Mouse (Mus musculus) adrenal gland, adult 18-20 months (tissue): ENCODE results near the gene Tmem59. TPM values are rescaled to one million over a fixed set of nuclear protein-coding genes. Genes with fewer than 3 reads are reported as not detected.

Experiments used
- DNase-seq, 2 experiments: peaks; one replicate each; pipeline ENCODE4 v3.0.0; 2021 to 2022; ENCODE audit warnings: low spot score in 2 of 2
- total RNA-seq, 2 experiments: library from RNA; stranded (reverse); gene quantifications; 1 replicate in 1 of 2; 2 replicates in 1 of 2; pipeline ENCODE4 v1.2.3; 2021

Gene Tmem59
- total RNA-seq, 2 experiments from 2014 or later = 341 to 403 TPM

DNA sequence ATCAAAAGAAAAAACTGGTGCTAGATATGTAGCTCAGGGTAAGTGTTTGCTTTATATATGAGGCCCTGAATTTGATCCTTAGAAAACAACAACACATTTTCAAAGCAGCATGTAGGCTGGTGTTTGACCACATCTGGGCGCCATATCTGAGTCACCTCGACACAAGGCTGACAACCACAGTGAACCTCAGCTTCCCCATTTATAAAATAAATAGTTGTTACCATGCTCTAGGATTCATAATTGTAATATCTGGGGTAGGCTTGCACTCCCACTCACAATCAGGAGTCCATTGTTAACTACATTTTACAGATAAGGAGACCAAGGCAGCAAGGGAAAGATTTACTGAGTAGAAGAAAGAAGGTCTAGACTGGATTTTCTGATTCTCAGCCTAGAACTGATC is 48.1 kb downstream of the Tmem59 start:
- no peak for DNase-seq

DNA sequence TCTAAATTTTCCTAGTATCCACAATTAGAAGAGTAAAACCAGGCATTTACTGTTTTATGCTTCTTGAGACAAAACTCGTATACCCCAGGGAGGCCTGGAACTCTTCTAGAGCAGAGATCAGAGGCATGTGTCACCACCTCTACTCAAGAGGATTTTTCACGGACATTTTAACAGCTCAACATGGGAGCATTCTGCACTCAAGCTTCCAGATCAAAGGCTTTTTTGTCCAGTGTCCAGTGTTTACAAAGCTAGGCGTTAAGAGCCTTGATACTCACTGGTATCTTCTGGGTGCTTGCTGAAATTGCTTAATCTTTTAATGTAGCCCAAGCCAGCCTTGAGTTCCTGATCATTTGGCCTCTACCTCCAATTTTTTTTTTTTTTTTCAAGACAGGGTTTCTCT is 54.0 kb downstream of the Tmem59 start:
- DNase-seq = no peak

- DNase-seq = no peak
These were observed 60.1 kb downstream of the Tmem59 start for GRCm38 (mm10) chr4:107238253-107238652.

GRCm38 (mm10) chr4:107240196-107240595 is 62.0 kb downstream of the Tmem59 start:
- DNase-seq = no peak

DNA sequence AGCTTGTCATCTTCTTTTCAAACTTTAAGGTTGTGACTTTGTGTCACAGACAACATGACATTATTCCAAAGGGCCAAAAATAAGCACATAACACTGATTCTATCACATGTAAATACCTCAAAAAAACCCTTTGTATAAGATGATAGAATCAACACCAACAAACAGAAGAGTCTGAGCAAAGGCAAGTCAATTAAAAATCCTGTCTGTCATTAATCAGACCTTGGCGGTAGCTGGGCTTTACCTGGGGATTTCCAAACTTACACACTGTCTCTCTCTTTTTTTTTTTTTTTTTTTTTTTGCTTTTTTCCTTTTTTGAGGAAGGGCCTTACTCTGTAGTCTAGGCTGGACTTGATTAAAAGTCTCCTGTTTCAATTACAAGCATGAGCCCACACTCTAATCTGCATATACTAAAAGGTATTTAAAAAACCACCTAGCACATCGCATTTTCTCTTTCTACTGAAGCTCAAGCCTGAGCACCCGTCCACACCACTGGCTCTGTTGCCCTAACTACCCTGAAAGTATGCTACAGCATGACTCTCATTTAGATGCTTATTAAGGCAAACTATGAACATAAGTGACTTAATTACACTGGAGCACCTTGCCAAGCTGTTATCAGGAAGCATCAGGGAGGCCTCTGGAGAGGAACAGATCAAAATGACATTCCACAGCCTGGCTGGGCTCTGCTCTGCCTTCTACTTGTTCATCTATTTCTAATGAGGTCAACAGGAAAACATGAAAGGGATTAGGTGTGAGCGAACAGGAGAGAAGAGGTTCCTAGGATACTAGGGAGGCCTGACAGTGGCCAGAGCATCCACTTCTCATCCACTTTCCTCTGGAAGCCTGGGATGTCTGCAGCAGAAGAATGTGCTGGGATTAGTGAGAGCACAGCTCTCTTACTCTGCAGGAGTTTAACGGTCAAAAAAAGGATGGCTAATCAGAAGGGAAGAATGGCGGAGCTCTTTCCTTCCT is 65.5 kb downstream of the Tmem59 start:
- no peak for DNase-seq

GRCm38 (mm10) chr4:107245368-107245767 is 67.2 kb downstream of the Tmem59 start:
- DNase-seq = no peak

GRCm38 (mm10) chr4:107246040-107246439 is 67.8 kb downstream of the Tmem59 start:
- no peak for DNase-seq

- DNase-seq = no peak
These were observed 68.9 kb downstream of the Tmem59 start for GRCm38 (mm10) chr4:107247110-107247509.

DNA sequence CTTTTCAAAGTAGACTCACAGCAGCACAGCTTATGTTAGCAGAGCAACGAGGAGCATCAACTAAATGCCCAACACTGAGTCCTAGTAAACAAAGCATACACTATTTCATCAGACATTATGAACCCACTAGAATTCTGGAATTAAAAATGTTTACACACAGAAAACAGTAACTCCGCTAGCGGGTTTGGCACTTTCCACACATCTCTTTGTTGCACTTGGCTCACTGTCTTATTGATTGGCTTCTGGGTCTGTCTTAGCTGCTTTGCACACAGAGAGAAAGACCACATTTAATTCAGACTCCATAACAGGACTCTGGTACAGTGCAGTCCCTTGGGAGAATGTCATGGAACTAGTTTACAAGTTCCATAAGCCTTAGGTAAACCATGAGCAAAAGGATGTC is 69.9 kb downstream of the Tmem59 start:
- DNase-seq = no peak

DNA sequence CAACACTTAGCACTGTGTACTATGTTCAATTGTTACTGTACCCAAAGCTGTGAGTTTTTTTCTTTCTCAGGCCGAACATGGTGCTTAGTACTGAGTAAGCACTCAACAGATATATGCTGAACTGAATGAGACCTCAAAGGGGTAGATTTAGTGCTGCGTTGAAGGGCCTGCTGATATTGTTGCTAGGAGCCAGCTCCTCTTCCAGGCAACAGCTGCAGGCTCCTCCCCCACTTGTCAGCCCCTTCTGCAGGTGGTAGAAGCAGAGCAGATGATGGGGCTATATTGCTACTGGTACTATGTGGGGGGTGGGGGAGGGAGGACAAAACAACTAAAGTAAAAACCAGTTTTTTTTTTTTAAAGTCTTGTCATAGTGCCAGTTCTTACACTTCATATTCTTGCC is 71.3 kb downstream of the Tmem59 start:
- DNase-seq = no peak

DNA sequence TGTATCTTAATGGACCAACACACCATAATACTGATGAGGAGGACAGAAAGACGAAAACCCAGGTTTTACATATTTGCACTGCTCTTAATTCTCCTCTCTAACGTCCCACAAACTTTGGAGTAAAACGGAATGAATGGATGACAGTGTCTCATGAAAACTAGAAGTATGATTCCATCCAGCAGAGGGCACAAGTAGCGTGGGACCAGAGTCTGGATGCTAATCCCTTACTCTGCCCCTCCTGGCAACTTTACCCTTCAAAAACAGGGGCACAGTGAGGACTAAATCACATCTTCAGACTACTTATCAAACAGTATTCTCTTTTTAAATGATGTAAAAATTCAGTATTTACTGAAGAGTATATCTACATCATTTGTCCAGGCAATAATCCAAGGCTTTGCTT is 72.3 kb downstream of the Tmem59 start:
- DNase-seq = peak in 1 of 2 experiments; percentile 15

Other genes with a start within 250 kb of the Tmem59 start
- 100 to 1,000 TPM in 1 of 2 experiments, 10 to 100 TPM in 1; 94.2 to 105 TPM for gene Mrpl37, start 111.5 kb upstream of the Tmem59 start, total RNA-seq
- gene Cyb5rl, start 111.4 kb upstream of the Tmem59 start, total RNA-seq = 10 to 100 TPM; 19.8 to 23.1 TPM
- not detected for gene Cdcp2, start 81.5 kb upstream of the Tmem59 start, total RNA-seq
- gene Tceanc2, start 717 bp downstream of the Tmem59 start, total RNA-seq = 10 to 100 TPM; 21.0 to 27.7 TPM
- not detected for gene Ldlrad1, start 30.8 kb downstream of the Tmem59 start, total RNA-seq
- gene Lrrc42, start 75.1 kb downstream of the Tmem59 start, total RNA-seq = 10 to 100 TPM; 18.9 to 19.9 TPM
- 10 to 100 TPM; 17.3 to 20.3 TPM for gene Hspb11, start 75.2 kb downstream of the Tmem59 start, total RNA-seq
- gene Dio1, start 128.8 kb downstream of the Tmem59 start, total RNA-seq = under 1 TPM in 1 of 2 experiments, not detected in 1; 0.43 TPM
- gene Yipf1, start 136.0 kb downstream of the Tmem59 start, total RNA-seq = 10 to 100 TPM; 44.4 to 67.8 TPM
- 10 to 100 TPM; 11.4 to 12.3 TPM for gene Ndc1, start 189.4 kb downstream of the Tmem59 start, total RNA-seq